Mouse (Mus musculus) liver, embryonic 13.5 days (tissue): ENCODE measurements around the gene Adcy7. TPM values are rescaled to one million over a fixed set of nuclear protein-coding genes. Genes with fewer than 3 reads are reported as not detected.

Source experiments
- ATAC-seq: fragments of 200-750 bp; cut with Nextera tagmentation; 2 replicates; pipeline ENCODE4 v1.8.0; 2017; ENCODE audit warnings: low read depth, mild to moderate bottlenecking, moderate number of reproducible peaks, moderate library complexity
- DNase-seq: peaks from one replicate; pipeline ENCODE4 v3.0.0; 2022
- H3K27ac ChIP-seq: fragments of 300-500 bp; sonication (generic); 2 replicates; pipeline ENCODE4 v1.5.1; 2015; ENCODE audit warnings: moderate library complexity, mild to moderate bottlenecking, inconsistent platforms
- H3K27me3 ChIP-seq: fragments of 300-500 bp; sonication (generic); 2 replicates; pipeline ENCODE4 v1.6.1; 2015; ENCODE audit warnings: mild to moderate bottlenecking, inconsistent platforms
- H3K36me3 ChIP-seq: fragments of 300-500 bp; sonication (generic); 2 replicates; pipeline ENCODE4 v1.6.1; 2015; ENCODE audit warnings: mild to moderate bottlenecking, inconsistent platforms
- H3K4me1 ChIP-seq: fragments of 300-500 bp; sonication (generic); replicated peaks from 2 replicates; pipeline ENCODE4 v1.6.1; 2015; ENCODE audit warnings: inconsistent platforms
- H3K4me2 ChIP-seq: fragments of 300-500 bp; sonication (generic); 2 replicates; pipeline ENCODE4 v1.6.1; 2015; ENCODE audit warnings: inconsistent platforms, mild to moderate bottlenecking, moderate library complexity
- H3K4me3 ChIP-seq: fragments of 300-500 bp; sonication (generic); replicated peaks from 2 replicates; pipeline ENCODE4 v1.5.1; 2015; ENCODE audit warnings: mild to moderate bottlenecking, inconsistent platforms
- H3K9ac ChIP-seq: fragments of 300-500 bp; sonication (generic); 2 replicates; pipeline ENCODE4 v1.6.1; 2015; ENCODE audit warnings: mild to moderate bottlenecking, inconsistent platforms
- H3K9me3 ChIP-seq: fragments of 300-500 bp; sonication (generic); replicated peaks from 2 replicates; pipeline ENCODE4 v1.6.1; 2016; ENCODE audit warnings: inconsistent platforms
- WGBS: fragments of 180-500 bp; shearing (Covaris S2); methylation state at CpG from one replicate; pipeline ENCODE4 v1.1.7; 2015; ENCODE audit not compliant: insufficient replicate concordance; 5-methylcytosine and 5-hydroxymethylcytosine counted together
- polyA plus RNA-seq: library from polyadenylated mRNA; unstranded; fragments of >200 nt; fragmentation: Nextera tagmentation; extraction: Ambion mirVana; gene quantifications from 2 replicates; pipeline ENCODE4 v1.2.1, GENCODE M21; 2015

Gene Adcy7
- polyA plus RNA-seq, 1 experiment from 2014 or later = 27.0 TPM

GRCm38 (mm10) chr8:88279220-88279619 is 7.0 kb downstream of the Adcy7 start:
- Histone ChIP-seq H3K4me3 (peak overlapping the region; percentile 25), H3K36me3 (no peaks in the 10 kb centered on the region), H3K9ac (peak overlapping the region; percentile 59), H3K4me2 (peak overlapping the region; percentile 62), H3K9me3 (no peaks in the 10 kb centered on the region), H3K27me3 (no peaks in the 10 kb centered on the region), H3K27ac (peak overlapping the region; percentile 90), H3K4me1 (peaks cover 74% of the 10 kb centered on the region)
- ATAC-seq = peak; percentile 66
- DNase-seq = no peak
- 10% methylated on average over 5 of the region's 5 CpGs for WGBS

GRCm38 (mm10) chr8:88279670-88280069 is 7.5 kb downstream of the Adcy7 start:
- Histone ChIP-seq H3K4me3 (peak overlapping the region; percentile 25), H3K9ac (peak overlapping the region; percentile 59), H3K9me3 (no peaks in the 10 kb centered on the region), H3K27ac (peak overlapping the region; percentile 90), H3K4me2 (peak overlapping the region; percentile 62), H3K4me1 (peaks cover 73% of the 10 kb centered on the region), H3K36me3 (no peaks in the 10 kb centered on the region), H3K27me3 (no peaks in the 10 kb centered on the region)
- ATAC-seq (peak; percentile 94), DNase-seq (peak; percentile 68)
- 13% methylated on average over 6 of the region's 6 CpGs for WGBS

GRCm38 (mm10) chr8:88280904-88281303 is 8.7 kb downstream of the Adcy7 start:
- peak overlapping the region; percentile 37 for H3K27ac ChIP-seq
- ATAC-seq = peak; percentile 27

GRCm38 (mm10) chr8:88282684-88283083 is 10.5 kb downstream of the Adcy7 start:
- no peaks in the 10 kb centered on the region for H3K27me3 ChIP-seq
- H3K27ac ChIP-seq = no peak overlapping the region; the same call in 1 of the 2 replicates
- no peak overlapping the region for H3K4me2 ChIP-seq
- H3K9me3 ChIP-seq = no peaks in the 10 kb centered on the region
- no peak overlapping the region for H3K9ac ChIP-seq
- no peak overlapping the region for H3K4me3 ChIP-seq
- 40% methylated on average over 8 of the region's 8 CpGs for WGBS
- ATAC-seq (no peak), DNase-seq (no peak)
- H3K36me3 ChIP-seq = no peaks in the 10 kb centered on the region
- peaks cover 82% of the 10 kb centered on the region for H3K4me1 ChIP-seq

More at GRCm38 (mm10) chr8:88280904-88281303, 8.7 kb downstream of the Adcy7 start:
- Histone ChIP-seq H3K9ac (no peak overlapping the region), H3K9me3 (no peaks in the 10 kb centered on the region), H3K27me3 (no peaks in the 10 kb centered on the region), H3K4me2 (no peak overlapping the region), H3K36me3 (no peaks in the 10 kb centered on the region), H3K4me1 (peaks cover 74% of the 10 kb centered on the region), H3K4me3 (no peak overlapping the region)
- no peak for DNase-seq
- WGBS = 6% methylated on average over 7 of the region's 7 CpGs

- H3K4me1 ChIP-seq = peaks cover 83% of the 10 kb centered on the region
- H3K27ac ChIP-seq = no peak overlapping the region
- 71% methylated on average over 13 of the region's 13 CpGs for WGBS
- H3K4me2 ChIP-seq = no peak overlapping the region
- no peaks in the 10 kb centered on the region for H3K27me3 ChIP-seq
- DNase-seq (no peak), ATAC-seq (no peak)
- H3K36me3 ChIP-seq = no peaks in the 10 kb centered on the region
- no peak overlapping the region for H3K4me3 ChIP-seq
- H3K9ac ChIP-seq = no peak overlapping the region
- H3K9me3 ChIP-seq = no peaks in the 10 kb centered on the region
Observed at GRCm38 (mm10) chr8:88283243-88284115, 11.3 kb downstream of the Adcy7 start.

- no peak for DNase-seq
- Histone ChIP-seq H3K27ac (no peak overlapping the region; the same call in 1 of the 2 replicates), H3K27me3 (no peaks in the 10 kb centered on the region), H3K4me1 (peaks cover 83% of the 10 kb centered on the region), H3K4me3 (no peak overlapping the region), H3K9me3 (no peaks in the 10 kb centered on the region), H3K9ac (no peak overlapping the region), H3K4me2 (no peak overlapping the region), H3K36me3 (no peaks in the 10 kb centered on the region)
- WGBS = 66% methylated on average over 7 of the region's 7 CpGs
- ATAC-seq = no peak
Observed at GRCm38 (mm10) chr8:88284738-88285137, 12.5 kb downstream of the Adcy7 start.

GRCm38 (mm10) chr8:88285469-88286356 is 13.5 kb downstream of the Adcy7 start:
- peak; percentile 25; the same call in 1 of the 2 replicates for ATAC-seq

GRCm38 (mm10) chr8:88286421-88286960 is 14.3 kb downstream of the Adcy7 start:
- Histone ChIP-seq H3K4me3 (no peak overlapping the region), H3K9me3 (no peaks in the 10 kb centered on the region), H3K9ac (no peak overlapping the region), H3K27me3 (no peaks in the 10 kb centered on the region), H3K4me1 (peaks cover 83% of the 10 kb centered on the region), H3K27ac (peak overlapping the region; percentile 26), H3K4me2 (no peak overlapping the region), H3K36me3 (no peaks in the 10 kb centered on the region)
- ATAC-seq (no peak), DNase-seq (no peak)
- WGBS = 82% methylated on average over 14 of the region's 14 CpGs

More at GRCm38 (mm10) chr8:88285469-88286356, 13.5 kb downstream of the Adcy7 start:
- Histone ChIP-seq H3K27ac (peak overlapping the region; percentile 26; the same call in 1 of the 2 replicates), H3K4me1 (peaks cover 83% of the 10 kb centered on the region), H3K4me3 (no peak overlapping the region), H3K27me3 (no peaks in the 10 kb centered on the region), H3K9me3 (no peaks in the 10 kb centered on the region), H3K4me2 (no peak overlapping the region), H3K9ac (no peak overlapping the region), H3K36me3 (no peaks in the 10 kb centered on the region)
- 51% methylated on average over 8 of the region's 8 CpGs for WGBS
- DNase-seq = peak; percentile 33

GRCm38 (mm10) chr8:88288622-88289242 is 16.5 kb downstream of the Adcy7 start:
- no peaks in the 10 kb centered on the region for H3K27me3 ChIP-seq
- peak overlapping the region; percentile 93 for H3K27ac ChIP-seq
- peaks cover 91% of the 10 kb centered on the region for H3K4me1 ChIP-seq
- peak overlapping the region; percentile 64 for H3K4me2 ChIP-seq
- H3K4me3 ChIP-seq = peak overlapping the region; percentile 41
- ATAC-seq = peak; percentile 84
- peak overlapping the region; percentile 76 for H3K9ac ChIP-seq
- 10% methylated on average over 12 of the region's 12 CpGs for WGBS
- H3K9me3 ChIP-seq = no peaks in the 10 kb centered on the region
- DNase-seq = peak; percentile 35
- H3K36me3 ChIP-seq = no peaks in the 10 kb centered on the region

- H3K9ac ChIP-seq = no peak overlapping the region
- ATAC-seq (no peak), DNase-seq (no peak)
- no peaks in the 10 kb centered on the region for H3K9me3 ChIP-seq
- H3K36me3 ChIP-seq = no peaks in the 10 kb centered on the region
- no peak overlapping the region for H3K4me2 ChIP-seq
- H3K4me3 ChIP-seq = no peak overlapping the region
- no peaks in the 10 kb centered on the region for H3K27me3 ChIP-seq
- WGBS = 35% methylated on average over 1 of the region's 1 CpGs
- peaks cover 95% of the 10 kb centered on the region for H3K4me1 ChIP-seq
- peak overlapping the region; percentile 93 for H3K27ac ChIP-seq
Observed at GRCm38 (mm10) chr8:88289901-88290300, 17.7 kb downstream of the Adcy7 start.
